Mouse (Mus musculus): Measurements from ENCODE around the gene Serpinb1c. TPM values are rescaled to one million over a fixed set of nuclear protein-coding genes. Genes with fewer than 3 reads are reported as not detected.
"Not testable (repeated sequence)": the region's sequence is repeated elsewhere in the genome, so short reads cannot be mapped to it uniquely, and the experiment has no call there.

Serpinb1c gene
- polyA plus RNA-seq, 1 experiment from 2014 or later = not detected

DNA sequence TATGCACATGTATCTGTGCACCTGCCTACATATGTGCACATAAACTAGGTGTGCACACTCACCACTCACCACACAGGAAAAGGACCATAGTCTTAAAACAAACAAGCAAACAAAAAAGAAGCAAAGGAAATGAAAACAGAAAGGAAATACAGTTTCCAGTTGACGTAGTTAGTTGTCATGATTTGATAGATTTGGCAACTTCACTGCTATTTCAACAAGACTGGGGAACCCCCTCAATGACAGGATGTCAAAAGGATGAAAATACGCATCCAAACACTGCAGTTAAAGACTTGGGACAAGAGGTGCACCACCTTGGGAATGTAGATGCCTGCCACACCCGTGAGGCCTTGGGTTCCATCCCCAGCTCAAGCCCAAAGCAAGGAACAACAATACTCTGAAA lies 33.5 kb downstream of the Serpinb1c start:
- WGBS = 78% methylated on average over 2 of the region's 3 CpGs
- not testable (repeated sequence) for H3K9me3 ChIP-seq; H3K4me1 ChIP-seq; H3K36me3 ChIP-seq; H3K4me3 ChIP-seq; H3K4me2 ChIP-seq; H3K9ac ChIP-seq; H3K27me3 ChIP-seq; ATAC-seq (ENCODE audit: insufficient number of reproducible peaks, low FRiP score, low TSS enrichment, low read depth); H3K27ac ChIP-seq

- Histone ChIP-seq H3K9me3 (no peaks in the 10 kb centered on the region), H3K9ac (no peak overlapping the region), H3K36me3 (no peaks in the 10 kb centered on the region), H3K4me2 (no peak overlapping the region), H3K4me3 (no peak overlapping the region), H3K27ac (no peak overlapping the region), H3K27me3 (no peaks in the 10 kb centered on the region; the same call in 1 of the 2 replicates), H3K4me1 (0 out of 2 replicates have a peak, but pooled peaks cover 3% of the 10 kb centered on the region)
- no peak for ATAC-seq (ENCODE audit: insufficient number of reproducible peaks, low FRiP score, low TSS enrichment, low read depth)
Observed at GRCm38 (mm10) chr13:32863456-32863855, 34.6 kb downstream of the Serpinb1c start.

- no peak for ATAC-seq (ENCODE audit: insufficient number of reproducible peaks, low FRiP score, low TSS enrichment, low read depth)
- no peaks in the 10 kb centered on the region for H3K36me3 ChIP-seq
- H3K4me3 ChIP-seq = no peak overlapping the region
- 0 out of 2 replicates have a peak, but pooled peaks cover 3% of the 10 kb centered on the region for H3K4me1 ChIP-seq
- H3K27me3 ChIP-seq = no peaks in the 10 kb centered on the region; the same call in 1 of the 2 replicates
- no peak overlapping the region for H3K4me2 ChIP-seq
- H3K27ac ChIP-seq = no peak overlapping the region
- no peaks in the 10 kb centered on the region for H3K9me3 ChIP-seq
- WGBS = 72% methylated on average over 3 of the region's 3 CpGs
- H3K9ac ChIP-seq = no peak overlapping the region
Observed at GRCm38 (mm10) chr13:32860821-32861220, 37.2 kb downstream of the Serpinb1c start.

DNA sequence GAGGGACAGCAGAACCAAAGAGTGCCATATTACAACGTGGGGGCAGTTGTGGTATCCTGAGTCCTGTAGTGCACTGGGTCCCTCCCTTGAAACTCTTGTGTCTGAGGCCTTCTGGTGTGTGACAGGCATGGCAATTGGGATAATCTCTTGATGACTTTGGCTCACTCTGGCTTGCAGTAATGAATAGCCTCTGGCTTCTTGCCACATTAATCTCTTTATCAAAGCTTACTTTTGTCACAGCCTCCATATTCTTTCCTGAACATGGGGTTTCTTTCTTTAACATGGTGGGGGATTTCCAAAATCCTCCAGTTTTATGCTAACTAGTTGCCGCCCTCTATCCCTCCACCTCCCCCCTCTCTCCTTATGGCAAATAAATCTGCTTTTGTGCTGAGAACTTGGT lies 44.9 kb downstream of the Serpinb1c start:
- no peak for ATAC-seq (ENCODE audit: insufficient number of reproducible peaks, low FRiP score, low TSS enrichment, low read depth)
- Histone ChIP-seq H3K9me3 (no peaks in the 10 kb centered on the region), H3K36me3 (no peaks in the 10 kb centered on the region), H3K9ac (no peak overlapping the region), H3K4me2 (no peak overlapping the region), H3K4me1 (peaks cover 18% of the 10 kb centered on the region), H3K4me3 (no peak overlapping the region), H3K27ac (no peak overlapping the region), H3K27me3 (no peaks in the 10 kb centered on the region)
- 79% methylated on average over 2 of the region's 2 CpGs for WGBS

- Histone ChIP-seq H3K4me3 (no peak overlapping the region), H3K4me2 (no peak overlapping the region)
- 87% methylated on average over 4 of the region's 4 CpGs for WGBS
Observed at GRCm38 (mm10) chr13:32852539-32852938, 45.5 kb downstream of the Serpinb1c start.

DNA sequence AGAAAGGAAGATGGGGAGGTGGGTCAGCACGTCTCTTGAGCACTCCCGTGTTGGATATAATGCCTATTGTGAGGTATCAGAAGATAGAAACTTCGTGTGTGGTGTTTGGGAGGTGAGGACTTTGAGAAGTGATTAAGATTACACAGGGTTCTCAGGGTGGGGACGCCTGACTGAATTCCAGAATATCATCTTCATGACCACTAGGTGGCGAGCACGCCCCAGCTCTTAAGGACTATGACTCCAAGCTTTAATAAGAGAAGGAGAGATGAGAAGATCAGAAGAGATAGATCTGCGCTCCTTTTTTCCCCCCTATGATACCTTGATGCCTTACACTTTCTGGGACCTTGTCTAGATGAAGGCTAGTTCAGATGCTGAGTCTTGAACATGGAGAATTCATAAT lies 46.0 kb downstream of the Serpinb1c start:
- H3K27me3 ChIP-seq = no peaks in the 10 kb centered on the region
- no peak overlapping the region for H3K27ac ChIP-seq
- no peaks in the 10 kb centered on the region for H3K9me3 ChIP-seq
- H3K4me2 ChIP-seq = no peak overlapping the region
- 11% methylated on average over 7 of the region's 7 CpGs for WGBS
- no peak for ATAC-seq (ENCODE audit: insufficient number of reproducible peaks, low FRiP score, low TSS enrichment, low read depth)
- H3K4me3 ChIP-seq = no peak overlapping the region
- no peaks in the 10 kb centered on the region for H3K36me3 ChIP-seq
- H3K9ac ChIP-seq = no peak overlapping the region
- peaks cover 18% of the 10 kb centered on the region for H3K4me1 ChIP-seq

More at GRCm38 (mm10) chr13:32852539-32852938, 45.5 kb downstream of the Serpinb1c start:
- Histone ChIP-seq H3K9me3 (no peaks in the 10 kb centered on the region), H3K9ac (no peak overlapping the region), H3K4me1 (peaks cover 18% of the 10 kb centered on the region), H3K36me3 (no peaks in the 10 kb centered on the region), H3K27me3 (no peaks in the 10 kb centered on the region), H3K27ac (no peak overlapping the region)
- no peak for ATAC-seq (ENCODE audit: insufficient number of reproducible peaks, low FRiP score, low TSS enrichment, low read depth)

DNA sequence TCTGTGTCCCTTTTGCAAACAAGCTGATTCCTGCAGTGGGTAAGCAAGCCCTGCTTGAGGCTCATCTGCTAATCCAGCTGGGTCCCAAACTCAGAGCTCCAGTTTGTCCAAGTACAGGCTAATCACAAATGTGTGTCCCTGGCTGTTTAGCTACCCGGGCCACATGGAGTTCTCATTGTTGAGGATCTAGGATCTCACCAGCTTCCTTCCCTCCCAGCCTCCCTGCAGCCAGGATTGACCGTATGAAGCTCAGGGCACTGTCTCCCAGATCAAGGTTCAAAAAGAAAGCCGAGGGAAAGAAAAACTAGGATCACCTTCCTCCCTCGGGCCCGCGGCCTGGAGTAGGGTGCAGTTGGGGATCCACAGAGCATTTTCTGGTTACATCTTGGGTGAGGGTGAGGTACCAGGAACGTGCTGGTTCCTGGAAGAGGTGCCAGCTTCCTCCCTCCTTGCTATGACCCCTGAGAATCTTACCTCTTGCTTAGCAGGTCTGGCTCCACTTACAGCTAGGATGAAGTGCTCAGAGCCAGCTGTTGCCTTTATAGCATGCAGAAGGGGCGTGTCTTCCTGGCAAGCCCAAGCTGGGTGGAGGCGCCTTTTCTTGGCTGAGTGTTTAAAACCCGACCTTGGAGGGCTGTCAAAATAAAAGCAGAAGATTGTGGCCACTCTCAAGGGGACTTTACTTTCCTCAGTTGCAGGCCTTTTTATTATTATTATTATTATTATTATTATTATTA lies 47.2 kb downstream of the Serpinb1c start, which contains the start of gene Serpinb1a:
Gene Serpinb1a, minus strand, starts transcription at position 518 of the 737 bp plus-strand sequence.
- WGBS = 37% methylated on average over 10 of the region's 10 CpGs
- H3K4me3 ChIP-seq = no peak within 1 kb of the TSS
- no peak within 1 kb of the TSS for H3K27ac ChIP-seq
- 0 out of 2 replicates have a peak within 1 kb of the TSS, but pooled peaks have one; percentile 20 for H3K4me2 ChIP-seq
- no peak within 1 kb of the TSS for H3K9ac ChIP-seq
- no peaks in the 10 kb centered on the region for H3K27me3 ChIP-seq
- no peaks in the 10 kb centered on the region for H3K36me3 ChIP-seq
- peaks cover 18% of the 10 kb centered on the region for H3K4me1 ChIP-seq
- ATAC-seq (ENCODE audit: insufficient number of reproducible peaks, low FRiP score, low TSS enrichment, low read depth) = peak; percentile 77; the same call in 1 of the 2 replicates
- H3K9me3 ChIP-seq = no peaks in the 10 kb centered on the region

GRCm38 (mm10) chr13:32850156-32850555 lies 47.9 kb downstream of the Serpinb1c start:
- H3K9me3 ChIP-seq = no peaks in the 10 kb centered on the region
- no peaks in the 10 kb centered on the region for H3K27me3 ChIP-seq
- H3K9ac ChIP-seq = no peak overlapping the region
- H3K4me2 ChIP-seq = no peak overlapping the region
- H3K27ac ChIP-seq = no peak overlapping the region
- peaks cover 18% of the 10 kb centered on the region for H3K4me1 ChIP-seq
- ATAC-seq (ENCODE audit: insufficient number of reproducible peaks, low FRiP score, low TSS enrichment, low read depth) = no peak
- WGBS = 56% methylated on average over 1 of the region's 1 CpGs
- H3K36me3 ChIP-seq = no peaks in the 10 kb centered on the region
- no peak overlapping the region for H3K4me3 ChIP-seq

DNA sequence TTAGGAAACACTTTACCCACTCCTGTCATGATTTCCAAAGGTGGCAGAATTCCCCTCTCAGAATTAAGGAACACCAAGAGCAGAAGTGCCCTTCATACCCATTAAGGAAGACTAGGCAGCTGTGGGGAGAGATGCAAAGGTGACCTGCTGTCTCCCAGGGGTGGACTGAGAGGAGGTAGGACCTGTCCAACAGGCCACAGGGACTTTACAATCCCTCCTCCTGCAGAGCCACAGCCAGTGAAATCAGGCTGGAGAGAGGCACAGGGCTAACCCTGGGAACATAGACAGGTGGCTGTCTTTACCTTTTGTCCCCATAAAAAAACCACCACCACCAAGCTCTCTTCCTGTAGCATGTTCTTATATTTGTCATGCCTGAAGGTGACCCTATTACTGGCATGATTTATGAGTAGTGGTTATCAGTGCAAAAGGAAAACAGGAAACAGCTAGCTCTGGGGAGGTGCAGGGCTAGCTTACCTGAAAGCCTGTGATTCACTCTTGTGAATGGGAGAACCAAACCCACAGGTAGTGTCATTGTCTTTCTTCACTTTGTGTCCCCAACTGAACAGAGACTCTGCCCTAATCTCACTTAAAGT lies 48.4 kb downstream of the Serpinb1c start:
- no peak overlapping the region for H3K4me2 ChIP-seq
- no peak overlapping the region for H3K27ac ChIP-seq
- ATAC-seq (ENCODE audit: insufficient number of reproducible peaks, low FRiP score, low TSS enrichment, low read depth) = no peak
- H3K36me3 ChIP-seq = no peaks in the 10 kb centered on the region
- H3K9me3 ChIP-seq = no peaks in the 10 kb centered on the region
- H3K4me1 ChIP-seq = peaks cover 18% of the 10 kb centered on the region
- no peak overlapping the region for H3K4me3 ChIP-seq
- no peak overlapping the region for H3K9ac ChIP-seq
- no peaks in the 10 kb centered on the region for H3K27me3 ChIP-seq

- Histone ChIP-seq H3K4me2 (no peak overlapping the region), H3K9me3 (no peaks in the 10 kb centered on the region), H3K9ac (no peak overlapping the region), H3K27me3 (no peaks in the 10 kb centered on the region), H3K4me3 (no peak overlapping the region), H3K4me1 (peaks cover 18% of the 10 kb centered on the region), H3K36me3 (no peaks in the 10 kb centered on the region), H3K27ac (no peak overlapping the region)
- ATAC-seq (ENCODE audit: insufficient number of reproducible peaks, low FRiP score, low TSS enrichment, low read depth) = no peak
- WGBS = 45% methylated on average over 4 of the region's 4 CpGs
Observed at GRCm38 (mm10) chr13:32849092-32849491, 48.9 kb downstream of the Serpinb1c start.

GRCm38 (mm10) chr13:32846221-32846620 lies 51.8 kb downstream of the Serpinb1c start:
- no peak overlapping the region for H3K27ac ChIP-seq
- peaks cover 13% of the 10 kb centered on the region for H3K4me1 ChIP-seq
- H3K9me3 ChIP-seq = no peaks in the 10 kb centered on the region
- H3K36me3 ChIP-seq = no peaks in the 10 kb centered on the region
- H3K4me3 ChIP-seq = no peak overlapping the region
- no peak overlapping the region for H3K4me2 ChIP-seq
- no peaks in the 10 kb centered on the region for H3K27me3 ChIP-seq
- ATAC-seq (ENCODE audit: insufficient number of reproducible peaks, low FRiP score, low TSS enrichment, low read depth) = no peak
- no peak overlapping the region for H3K9ac ChIP-seq

DNA sequence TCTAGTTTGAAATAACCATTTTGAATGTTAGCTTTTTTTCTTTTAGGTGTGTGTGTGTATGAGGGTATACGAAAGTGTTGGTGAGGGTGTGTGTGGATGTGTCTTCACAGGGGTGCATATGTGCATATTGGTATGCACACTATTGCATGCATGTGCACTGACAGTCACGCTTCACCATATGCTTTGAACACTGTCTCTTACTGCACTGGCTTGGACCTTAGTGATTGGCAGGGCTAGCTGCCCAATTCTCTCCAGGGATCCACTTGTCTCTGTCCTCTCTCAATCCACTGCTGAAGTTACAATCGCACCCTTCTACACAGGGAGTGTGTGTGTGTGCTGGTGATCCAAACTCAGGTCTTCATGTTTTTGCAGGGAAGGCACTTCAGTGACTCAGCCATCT lies 56.7 kb downstream of the Serpinb1c start:
- Histone ChIP-seq H3K27ac (no peak overlapping the region), H3K4me2 (no peak overlapping the region), H3K9me3 (no peaks in the 10 kb centered on the region), H3K36me3 (no peaks in the 10 kb centered on the region), H3K9ac (no peak overlapping the region), H3K4me1 (no peaks in the 10 kb centered on the region), H3K4me3 (no peak overlapping the region), H3K27me3 (no peaks in the 10 kb centered on the region)
- 90% methylated on average over 3 of the region's 3 CpGs for WGBS
- ATAC-seq (ENCODE audit: insufficient number of reproducible peaks, low FRiP score, low TSS enrichment, low read depth) = no peak
